Mouse (Mus musculus): Measurements from ENCODE around the gene Gm20458. TPM values are rescaled to one million over a fixed set of nuclear protein-coding genes. Genes with fewer than 3 reads are reported as not detected.

Gm20458 gene
- polyA plus RNA-seq, 1 experiment from 2014 or later, result 6.9 TPM

DNA sequence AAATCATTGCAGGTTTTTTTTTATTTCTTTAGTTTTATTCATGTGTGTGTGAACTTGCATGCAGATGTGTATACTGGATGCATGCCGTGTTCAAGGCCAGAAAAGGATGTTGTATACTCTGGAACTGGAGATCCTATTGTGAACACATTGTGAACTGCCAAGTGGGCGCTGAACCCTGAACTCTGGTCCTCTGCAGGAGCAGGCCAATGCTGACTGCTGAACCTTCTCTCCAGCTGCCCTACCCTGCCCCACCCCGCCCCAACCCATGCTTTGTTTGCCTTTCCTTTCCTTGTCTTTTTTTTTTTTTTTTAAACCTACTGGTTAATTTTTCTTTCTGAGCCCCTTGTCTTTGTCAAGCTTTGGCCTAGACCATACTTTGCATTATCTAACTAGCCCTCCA is 54.1 kb downstream of the Gm20458 start:
- Histone ChIP-seq H3K9me3 (no peaks in the 10 kb centered on the region), H3K36me3 (no peaks in the 10 kb centered on the region), H3K4me3 (no peak overlapping the region), H3K4me2 (replicated peaks) (no peak overlapping the region), H3K9ac (replicated peaks) (no peak overlapping the region), H3K27me3 (no peaks in the 10 kb centered on the region), H3K4me1 (no peaks in the 10 kb centered on the region), H3K27ac (replicated peaks) (no peak overlapping the region)
- no peak for ATAC-seq (ENCODE audit: low FRiP score, low read depth)
- 83% methylated on average over 3 of the region's 3 CpGs for WGBS

DNA sequence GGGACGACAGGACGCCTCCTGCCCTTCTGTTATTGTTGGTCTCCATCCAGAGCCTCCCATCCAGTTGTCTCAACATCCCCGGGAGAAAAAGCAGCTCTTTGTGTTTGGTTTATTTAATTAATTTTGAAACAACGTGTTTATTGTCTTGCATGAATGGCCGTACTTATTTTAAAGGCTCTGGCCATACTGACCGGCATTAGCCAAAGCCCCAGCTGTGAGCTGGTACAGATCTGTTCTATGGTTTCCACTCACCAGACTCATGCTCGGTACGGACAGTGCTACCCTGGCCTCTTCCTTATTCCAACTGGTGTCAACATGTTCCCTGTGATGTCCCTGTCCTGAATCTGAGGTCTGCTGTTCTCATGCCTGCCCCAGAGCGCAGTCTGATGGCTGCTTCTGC is 55.1 kb downstream of the Gm20458 start:
- no peak overlapping the region for H3K9ac ChIP-seq (replicated peaks)
- no peak for ATAC-seq (ENCODE audit: low FRiP score, low read depth)
- H3K4me3 ChIP-seq, result no peak overlapping the region
- no peaks in the 10 kb centered on the region for H3K36me3 ChIP-seq
- H3K4me1 ChIP-seq, result no peaks in the 10 kb centered on the region
- H3K9me3 ChIP-seq, result no peaks in the 10 kb centered on the region
- H3K27ac ChIP-seq (replicated peaks), result no peak overlapping the region
- 0 out of 2 replicates have a peak, but pooled peaks cover 2% of the 10 kb centered on the region for H3K27me3 ChIP-seq
- no peak overlapping the region for H3K4me2 ChIP-seq (replicated peaks)
- 84% methylated on average over 9 of the region's 9 CpGs for WGBS

- Histone ChIP-seq H3K4me1 (0 out of 2 replicates have a peak, but pooled peaks cover 2% of the 10 kb centered on the region), H3K36me3 (no peaks in the 10 kb centered on the region), H3K27me3 (0 out of 2 replicates have a peak, but pooled peaks cover 6% of the 10 kb centered on the region), H3K9ac (replicated peaks) (no peak overlapping the region), H3K27ac (replicated peaks) (no peak overlapping the region), H3K9me3 (no peaks in the 10 kb centered on the region), H3K4me3 (no peak overlapping the region), H3K4me2 (replicated peaks) (no peak overlapping the region)
- 87% methylated on average over 11 of the region's 11 CpGs for WGBS
- ATAC-seq (ENCODE audit: low FRiP score, low read depth), result no peak
These were observed 55.8 kb downstream of the Gm20458 start for GRCm38 (mm10) chr2:164516592-164516991.

DNA sequence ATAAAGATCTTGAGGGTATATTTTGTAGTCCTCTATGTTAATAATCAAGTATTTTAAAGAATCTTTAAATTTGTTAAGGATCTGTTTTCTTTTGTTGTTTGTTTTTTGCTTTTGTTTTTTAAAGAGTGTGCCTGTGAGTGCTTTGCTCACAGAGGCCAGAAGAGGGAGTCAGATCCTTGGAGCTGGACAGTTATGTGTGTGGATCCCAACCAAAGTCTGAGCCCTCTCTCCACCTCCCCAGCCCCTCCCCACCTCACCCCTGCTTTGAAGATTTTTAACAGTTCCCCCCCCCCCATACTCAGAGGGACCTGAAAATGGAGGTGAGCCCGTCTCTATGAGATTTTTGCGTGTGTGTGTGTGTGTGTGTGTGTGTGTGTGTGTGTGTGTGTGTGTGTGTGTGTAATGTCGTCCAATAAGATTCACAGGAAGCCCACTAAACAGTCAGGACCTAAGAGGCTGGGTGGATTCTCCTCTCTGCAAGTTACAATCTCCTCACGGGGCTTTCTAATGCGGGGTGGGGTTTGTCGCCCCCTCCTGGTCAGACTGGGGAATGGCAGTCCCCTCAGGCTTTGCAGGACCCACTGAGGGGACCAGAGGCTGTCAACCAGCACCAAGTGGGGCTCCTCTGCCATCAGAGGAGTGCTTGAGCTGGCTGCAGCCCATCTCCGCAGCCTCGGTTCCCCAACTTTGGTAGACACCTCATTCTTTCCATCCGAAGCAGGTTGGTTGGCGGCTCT is 56.9 kb downstream of the Gm20458 start:
- Histone ChIP-seq H3K9ac (replicated peaks) (no peak overlapping the region), H3K9me3 (no peaks in the 10 kb centered on the region), H3K36me3 (no peaks in the 10 kb centered on the region), H3K4me2 (replicated peaks) (no peak overlapping the region), H3K4me1 (0 out of 2 replicates have a peak, but pooled peaks cover 6% of the 10 kb centered on the region), H3K27me3 (peaks cover 10% of the 10 kb centered on the region; the same call in 1 of the 2 replicates), H3K27ac (replicated peaks) (no peak overlapping the region), H3K4me3 (no peak overlapping the region)
- no peak for ATAC-seq (ENCODE audit: low FRiP score, low read depth)
- WGBS, result 27% methylated on average over 10 of the region's 10 CpGs

DNA sequence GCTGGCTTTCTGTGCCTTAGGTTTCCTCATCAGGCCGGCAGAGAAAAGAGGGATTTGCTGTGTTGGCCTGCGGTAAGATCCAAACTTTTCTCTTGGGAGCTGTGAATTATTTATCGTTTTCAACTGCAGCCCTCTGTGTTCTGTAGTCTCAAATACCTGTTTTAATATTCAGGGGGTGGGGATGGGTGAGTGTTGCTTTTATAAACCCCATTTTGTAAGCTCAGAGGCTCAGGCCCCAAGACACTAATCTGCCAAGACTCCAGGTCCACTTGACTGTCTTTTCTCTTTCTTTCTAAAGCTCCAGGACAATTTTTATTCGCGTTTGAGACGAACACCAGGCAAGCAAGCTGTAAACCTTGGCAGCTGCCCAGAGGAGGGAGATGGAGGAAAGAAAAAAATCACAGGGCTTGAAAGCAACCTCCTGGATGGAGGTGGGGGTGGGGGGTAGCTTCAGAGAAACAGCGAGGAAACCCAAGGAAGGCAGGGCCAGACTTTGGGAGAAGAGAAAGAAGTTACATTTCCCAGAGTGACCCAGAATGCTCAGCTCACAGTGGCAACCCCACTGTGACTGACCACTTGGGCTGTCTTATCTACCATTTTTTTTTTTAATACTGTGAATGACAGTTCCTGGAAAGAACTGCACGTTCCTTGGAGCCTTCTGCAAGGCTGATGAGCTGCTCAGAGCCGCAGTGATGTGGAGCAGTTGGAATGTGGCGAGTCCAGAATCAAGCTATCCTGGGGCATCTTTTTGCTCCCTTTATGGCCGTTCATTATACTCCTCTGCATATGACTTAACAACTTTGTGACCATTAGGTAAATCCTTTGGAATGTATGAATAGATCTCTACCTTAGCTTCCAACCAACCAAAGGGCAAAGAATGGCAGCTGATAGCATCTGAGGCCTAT is 57.8 kb downstream of the Gm20458 start:
- Histone ChIP-seq H3K4me1 (0 out of 2 replicates have a peak, but pooled peaks cover 6% of the 10 kb centered on the region), H3K9me3 (no peaks in the 10 kb centered on the region), H3K9ac (replicated peaks) (no peak overlapping the region), H3K27me3 (peaks cover 10% of the 10 kb centered on the region; the same call in 1 of the 2 replicates), H3K27ac (replicated peaks) (no peak overlapping the region), H3K4me2 (replicated peaks) (no peak overlapping the region), H3K4me3 (no peak overlapping the region), H3K36me3 (no peaks in the 10 kb centered on the region)
- 72% methylated on average over 11 of the region's 11 CpGs for WGBS
- ATAC-seq (ENCODE audit: low FRiP score, low read depth), result no peak

- H3K9ac ChIP-seq (replicated peaks), result no peak overlapping the region
- WGBS, result 83% methylated on average over 6 of the region's 6 CpGs
- H3K4me1 ChIP-seq, result 0 out of 2 replicates have a peak, but pooled peaks cover 6% of the 10 kb centered on the region
- no peak for ATAC-seq (ENCODE audit: low FRiP score, low read depth)
- no peaks in the 10 kb centered on the region for H3K36me3 ChIP-seq
- no peak overlapping the region for H3K27ac ChIP-seq (replicated peaks)
- H3K9me3 ChIP-seq, result no peaks in the 10 kb centered on the region
- H3K27me3 ChIP-seq, result peaks cover 10% of the 10 kb centered on the region; the same call in 1 of the 2 replicates
- H3K4me2 ChIP-seq (replicated peaks), result no peak overlapping the region
- H3K4me3 ChIP-seq, result no peak overlapping the region
These were observed 58.4 kb downstream of the Gm20458 start for GRCm38 (mm10) chr2:164519171-164519526.

- Histone ChIP-seq H3K9me3 (no peaks in the 10 kb centered on the region), H3K27ac (replicated peaks) (no peak overlapping the region), H3K36me3 (no peaks in the 10 kb centered on the region), H3K27me3 (peaks cover 10% of the 10 kb centered on the region; the same call in 1 of the 2 replicates), H3K4me1 (0 out of 2 replicates have a peak, but pooled peaks cover 6% of the 10 kb centered on the region), H3K4me2 (replicated peaks) (no peak overlapping the region), H3K9ac (replicated peaks) (no peak overlapping the region), H3K4me3 (no peak overlapping the region)
- no peak for ATAC-seq (ENCODE audit: low FRiP score, low read depth)
- 13% methylated on average over 3 of the region's 3 CpGs for WGBS
These were observed 60.0 kb downstream of the Gm20458 start for GRCm38 (mm10) chr2:164520782-164521181.

DNA sequence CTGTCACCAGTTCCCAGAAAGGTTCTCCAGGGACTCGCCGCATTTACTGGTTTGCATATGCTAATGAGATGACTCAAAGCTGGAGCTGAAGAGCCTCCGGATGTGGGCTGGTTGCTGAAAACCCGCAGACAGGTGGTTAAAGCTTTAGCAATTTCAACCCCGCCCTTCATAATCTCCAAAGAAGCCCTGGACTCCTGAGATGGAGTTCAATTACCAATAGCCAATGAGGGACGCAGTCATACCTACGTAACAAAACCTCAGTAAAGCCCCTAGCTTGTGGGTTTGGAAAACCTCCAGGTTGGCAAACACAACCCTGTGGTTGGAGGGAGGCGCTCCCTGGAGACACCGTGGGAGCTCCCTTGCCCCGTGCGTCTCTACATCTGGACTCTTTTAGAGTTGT is 61.1 kb downstream of the Gm20458 start:
- WGBS, result 20% methylated on average over 11 of the region's 11 CpGs

DNA sequence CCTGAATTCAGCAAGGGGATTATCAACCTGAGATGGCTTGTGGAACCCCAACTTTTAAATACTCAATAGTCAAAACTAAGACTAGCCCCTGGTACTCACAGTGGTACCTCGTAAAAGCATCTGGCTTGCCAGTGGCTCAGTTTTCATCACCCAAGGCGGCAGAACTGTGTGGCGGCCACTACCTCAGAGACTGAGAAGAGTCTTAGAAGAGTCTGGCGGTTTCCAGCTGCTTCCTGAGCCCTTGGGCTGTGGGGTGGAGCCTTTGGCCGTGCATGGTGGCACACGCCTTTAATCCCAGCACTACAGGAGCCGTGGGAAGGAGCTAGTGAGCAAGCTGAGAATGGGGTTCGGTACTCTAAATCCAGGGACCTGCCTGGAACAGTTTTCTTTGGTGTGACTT is 61.5 kb downstream of the Gm20458 start:
- H3K27me3 ChIP-seq, result peaks cover 10% of the 10 kb centered on the region; the same call in 1 of the 2 replicates
- no peaks in the 10 kb centered on the region for H3K36me3 ChIP-seq
- no peak for ATAC-seq (ENCODE audit: low FRiP score, low read depth)
- no peak overlapping the region for H3K4me2 ChIP-seq (replicated peaks)
- no peak overlapping the region for H3K4me3 ChIP-seq
- no peak overlapping the region for H3K27ac ChIP-seq (replicated peaks)
- H3K9me3 ChIP-seq, result peaks cover 10% of the 10 kb centered on the region; the same call in 1 of the 2 replicates
- H3K9ac ChIP-seq (replicated peaks), result no peak overlapping the region
- 22% methylated on average over 8 of the region's 8 CpGs for WGBS
- H3K4me1 ChIP-seq, result 0 out of 2 replicates have a peak, but pooled peaks cover 6% of the 10 kb centered on the region

More for the DNA sequence above, 61.1 kb downstream of the Gm20458 start:
- H3K4me3 ChIP-seq, result no peak overlapping the region
- no peak for ATAC-seq (ENCODE audit: low FRiP score, low read depth)
- 0 out of 2 replicates have a peak, but pooled peaks cover 6% of the 10 kb centered on the region for H3K4me1 ChIP-seq
- H3K27me3 ChIP-seq, result peaks cover 10% of the 10 kb centered on the region; the same call in 1 of the 2 replicates
- H3K9ac ChIP-seq (replicated peaks), result no peak overlapping the region
- no peaks in the 10 kb centered on the region for H3K36me3 ChIP-seq
- peaks cover 7% of the 10 kb centered on the region; the same call in 1 of the 2 replicates for H3K9me3 ChIP-seq
- no peak overlapping the region for H3K27ac ChIP-seq (replicated peaks)
- no peak overlapping the region for H3K4me2 ChIP-seq (replicated peaks)

DNA sequence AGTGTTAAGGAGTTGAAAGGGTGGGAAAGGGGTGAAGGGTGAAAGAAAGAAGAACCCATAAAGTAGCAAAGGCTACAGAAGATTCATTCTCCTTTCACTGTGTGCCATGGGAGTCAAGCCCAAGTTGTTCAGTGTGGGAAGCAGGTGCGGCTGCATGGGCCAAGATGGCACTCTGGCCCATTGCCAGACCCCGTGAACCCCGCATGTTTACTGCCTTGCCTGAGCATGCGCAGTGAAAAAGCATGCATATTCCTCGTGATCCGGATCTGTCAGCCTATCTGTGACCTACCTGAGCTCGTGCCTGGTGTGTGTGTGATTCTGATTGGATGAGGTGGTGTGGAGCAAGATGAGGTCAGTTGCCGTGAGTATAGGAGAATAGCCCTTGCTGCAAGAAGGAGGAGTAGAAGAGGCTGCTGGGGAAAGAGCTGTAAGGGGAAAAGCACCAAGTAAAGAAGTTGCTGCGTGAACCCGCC is 62.6 kb downstream of the Gm20458 start:
- 86% methylated on average over 10 of the region's 10 CpGs for WGBS
- H3K4me1 ChIP-seq, result 0 out of 2 replicates have a peak, but pooled peaks cover 6% of the 10 kb centered on the region
- H3K9me3 ChIP-seq, result peaks cover 10% of the 10 kb centered on the region; the same call in 1 of the 2 replicates
- no peak overlapping the region for H3K9ac ChIP-seq (replicated peaks)
- ATAC-seq (ENCODE audit: low FRiP score, low read depth), result no peak
- no peak overlapping the region for H3K4me3 ChIP-seq
- H3K36me3 ChIP-seq, result no peaks in the 10 kb centered on the region
- H3K4me2 ChIP-seq (replicated peaks), result no peak overlapping the region
- H3K27me3 ChIP-seq, result peaks cover 10% of the 10 kb centered on the region; the same call in 1 of the 2 replicates
- no peak overlapping the region for H3K27ac ChIP-seq (replicated peaks)

DNA sequence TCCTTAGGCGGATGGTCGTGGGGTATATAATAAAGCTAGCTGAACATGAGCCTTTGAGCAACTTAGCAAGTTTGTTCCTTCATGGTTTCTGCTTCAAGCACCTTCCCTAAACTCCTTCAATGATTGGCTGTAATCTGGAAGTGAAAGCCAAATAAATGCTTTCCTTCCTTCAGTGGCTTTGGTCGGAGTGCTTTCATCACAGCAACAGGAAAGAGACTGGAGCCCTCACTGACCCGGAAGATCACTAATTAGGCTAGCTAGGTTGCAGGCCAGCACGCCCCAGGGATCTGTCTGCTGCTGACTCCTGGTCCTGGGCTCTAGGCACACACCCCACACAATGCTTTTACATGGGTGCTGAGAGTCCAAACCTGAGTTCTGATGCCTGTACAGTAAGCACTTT is 67.8 kb downstream of the Gm20458 start:
- H3K4me3 ChIP-seq, result no peak overlapping the region
- peaks cover 10% of the 10 kb centered on the region; the same call in 1 of the 2 replicates for H3K9me3 ChIP-seq
- no peaks in the 10 kb centered on the region for H3K4me1 ChIP-seq
- no peaks in the 10 kb centered on the region for H3K36me3 ChIP-seq
- H3K27me3 ChIP-seq, result no peaks in the 10 kb centered on the region; the same call in 1 of the 2 replicates
- WGBS, result 70% methylated on average over 5 of the region's 5 CpGs
- ATAC-seq (ENCODE audit: low FRiP score, low read depth), result no peak
- no peak overlapping the region for H3K4me2 ChIP-seq (replicated peaks)
- no peak overlapping the region for H3K9ac ChIP-seq (replicated peaks)
- no peak overlapping the region for H3K27ac ChIP-seq (replicated peaks)

Data from midbrain, embryonic 12.5 days (tissue).